Mouse (Mus musculus) T-helper 2 cell (primary cell): ENCODE results near the gene Corin.

ENCODE experiments used
- in situ Hi-C: fragments of 300-600 bp; cut with MboI, MseI; formaldehyde crosslinking; loops from one replicate; pipeline ENCODE4 v1.15.1; 2025; ENCODE audit warnings: high pct_unique_total_duplicates

The Corin gene

DNA sequence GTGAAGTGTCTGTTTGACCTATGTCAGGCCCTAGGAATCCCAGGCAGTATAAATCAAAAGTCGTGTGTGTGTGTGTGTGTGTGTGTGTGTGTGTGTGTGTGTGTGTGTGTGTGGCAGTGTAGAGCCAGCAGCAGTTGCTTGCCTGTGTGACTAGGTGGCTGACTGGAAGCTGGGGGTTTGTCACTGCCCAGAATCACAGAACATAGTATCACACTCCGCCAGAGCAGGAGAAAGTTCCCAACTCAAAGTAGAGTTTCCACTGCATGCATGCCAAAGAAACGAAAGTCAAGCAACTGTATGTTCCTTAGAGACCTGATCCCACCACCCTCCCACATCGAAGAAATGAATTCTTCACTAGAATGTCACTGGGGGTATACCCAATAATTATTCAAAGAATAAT, 61.3 kb downstream of the Corin start:
- in situ Hi-C loops: loop anchor here (25.0 kb wide), 1 partner anchor 931 kb away; no protein-coding TSS in a partner anchor

DNA sequence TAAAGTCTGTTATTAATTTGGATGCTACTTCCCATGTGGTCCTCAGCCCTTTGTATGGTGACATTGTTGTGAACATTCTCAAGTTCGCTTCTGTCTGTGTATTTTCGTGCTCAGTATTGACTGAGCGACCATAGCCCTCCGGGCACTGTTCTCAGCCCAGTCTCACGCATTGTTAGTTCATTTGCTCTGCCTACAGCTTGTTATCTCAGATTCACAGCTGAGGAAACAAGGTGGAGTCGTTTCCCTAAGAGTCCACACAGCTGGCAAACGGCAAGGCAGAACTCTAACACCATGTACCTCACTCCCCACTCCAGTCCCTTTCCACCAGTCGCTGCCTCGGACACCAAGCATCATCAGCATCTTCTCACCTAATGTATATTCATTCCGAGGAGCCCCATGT, 63.1 kb downstream of the Corin start:
- in situ Hi-C loops: loop anchor here (25.0 kb wide), 1 partner anchor 929 kb away; no protein-coding TSS in a partner anchor

DNA sequence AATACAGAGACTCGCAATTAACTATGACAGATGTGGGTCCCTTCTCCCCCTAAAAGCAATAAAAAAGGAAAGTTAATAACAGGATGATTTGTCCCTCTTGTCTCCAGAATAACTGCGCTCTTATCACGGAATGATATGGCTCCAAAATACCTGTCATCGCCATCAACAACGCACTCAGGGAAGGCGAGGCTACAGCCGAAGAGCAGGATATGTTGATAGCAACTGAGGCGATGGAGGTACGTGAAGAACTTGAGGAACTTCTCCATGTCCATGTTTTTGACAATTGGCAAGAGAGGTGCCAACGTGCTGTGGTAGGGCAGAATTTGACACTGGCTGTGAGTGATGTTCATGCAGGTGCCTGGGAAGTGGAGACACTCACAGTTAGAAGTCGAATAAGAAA, 69.2 kb downstream of the Corin start:
- in situ Hi-C loops: loop anchor here (25.0 kb wide), 1 partner anchor 923 kb away; no protein-coding TSS in a partner anchor

DNA sequence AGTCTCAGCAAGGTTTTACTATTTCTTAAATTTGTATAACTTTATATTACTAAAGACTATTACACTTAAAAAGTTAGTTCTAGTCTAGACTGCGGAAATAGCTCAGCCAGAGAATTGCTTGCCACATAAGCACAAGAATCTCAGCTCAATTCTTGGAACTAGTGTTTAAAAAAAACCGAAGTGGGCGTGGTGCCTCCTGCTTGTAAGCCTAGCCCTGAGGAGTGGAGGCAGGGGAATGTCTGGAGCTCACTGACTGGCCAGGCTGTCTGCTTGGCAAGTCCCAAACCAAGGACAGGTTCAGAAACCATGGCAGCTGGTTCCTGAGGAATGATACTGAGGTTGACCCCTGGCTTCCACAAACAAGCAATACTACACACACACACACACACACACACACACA, 72.4 kb downstream of the Corin start:
- in situ Hi-C loops: loop anchor here (25.0 kb wide), 1 partner anchor 920 kb away; no protein-coding TSS in a partner anchor

DNA sequence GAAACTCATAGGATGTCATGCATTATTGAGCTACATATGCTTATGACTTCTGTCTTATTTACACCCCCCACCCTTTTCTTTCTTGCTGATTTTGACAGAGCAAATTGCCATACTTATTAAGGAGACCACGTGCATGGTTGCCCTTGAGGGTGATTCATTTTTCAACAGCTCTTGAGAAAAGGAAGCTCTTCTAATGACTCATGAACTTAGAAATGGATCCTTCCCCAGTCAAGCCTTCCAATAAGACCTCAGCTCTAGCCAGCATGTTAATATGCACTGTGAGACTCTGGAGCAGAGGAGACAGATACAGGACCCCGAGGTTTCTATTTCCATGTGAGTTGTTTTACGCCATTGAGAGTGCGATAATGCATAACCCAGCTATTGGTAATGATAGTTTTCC, 76.7 kb downstream of the Corin start:
- in situ Hi-C loops: loop anchor here (25.0 kb wide), 1 partner anchor 915 kb away; no protein-coding TSS in a partner anchor

DNA sequence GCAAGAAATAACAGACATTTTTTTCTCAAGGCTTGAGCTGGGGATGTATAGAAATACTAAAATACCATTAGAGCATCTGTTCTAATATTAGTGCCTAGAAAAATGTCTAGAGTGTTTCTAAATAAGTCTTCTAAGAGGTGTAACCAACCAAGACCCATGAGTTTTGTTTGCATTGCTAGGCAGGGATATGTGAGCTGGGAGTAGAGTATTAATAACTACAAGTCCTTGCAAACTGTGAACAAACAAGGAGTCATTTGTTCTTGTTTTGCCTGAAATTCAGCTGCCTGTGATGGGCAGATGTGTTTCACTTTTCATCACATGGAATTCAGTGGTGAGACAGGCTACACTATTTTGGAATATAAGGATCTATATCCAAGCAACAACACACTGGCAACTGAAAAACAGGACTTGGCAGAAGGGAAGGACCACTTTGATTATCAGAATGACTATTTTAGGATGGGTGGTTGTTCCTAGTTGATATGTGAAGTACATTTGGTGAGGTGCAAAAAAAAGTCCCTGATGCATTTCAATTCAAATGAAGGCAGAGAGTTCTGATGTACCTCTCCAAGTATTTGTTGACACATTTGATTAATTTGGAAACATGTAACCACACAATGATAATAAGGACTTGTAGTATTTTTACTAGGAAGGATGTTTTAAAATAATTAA, 78.8 kb downstream of the Corin start:
- in situ Hi-C loops: loop anchor here (25.0 kb wide), 1 partner anchor 913 kb away; no protein-coding TSS in a partner anchor

DNA sequence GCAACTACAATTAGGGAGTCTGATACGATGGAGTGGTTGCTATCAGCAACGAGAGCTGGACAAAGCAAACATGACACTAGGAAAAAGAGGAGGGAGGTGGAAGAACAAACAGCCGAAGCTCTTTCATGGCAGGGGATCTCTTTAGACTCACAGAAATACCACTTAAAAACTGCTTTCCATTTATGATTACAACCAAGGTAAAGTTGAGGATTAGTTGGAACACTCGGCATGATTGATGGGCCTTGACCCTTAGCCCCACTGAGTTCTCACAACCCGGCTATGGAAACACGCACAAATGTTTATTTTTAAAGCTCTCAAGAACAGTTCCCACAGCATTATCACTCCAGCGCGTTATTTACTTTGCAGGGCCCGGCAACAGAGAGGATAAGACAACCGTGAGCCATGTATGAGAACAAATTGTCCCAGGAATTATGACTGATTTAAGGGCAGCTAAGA, 92.4 kb downstream of the Corin start:
- in situ Hi-C loops: no loop called here

DNA sequence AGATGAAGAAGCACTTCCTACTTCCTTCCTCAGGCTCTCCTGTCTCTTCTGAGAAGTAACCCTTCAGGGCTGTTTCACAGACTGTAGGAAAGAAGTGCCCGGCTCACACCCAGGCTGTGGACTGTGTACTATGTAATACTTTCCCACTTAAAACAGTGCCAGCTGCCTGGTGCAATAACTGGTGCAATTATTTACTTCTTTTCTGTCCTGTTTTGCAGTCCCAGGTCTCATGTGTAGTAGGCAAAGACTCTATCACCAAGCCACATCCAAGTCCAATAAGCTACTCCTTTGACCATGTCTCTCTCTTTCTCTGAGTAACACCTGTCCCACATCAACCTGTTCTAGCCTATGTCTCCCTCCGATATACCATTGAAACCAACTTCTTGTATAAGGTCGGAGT, 93.4 kb downstream of the Corin start:
- in situ Hi-C loops: no loop called here

DNA sequence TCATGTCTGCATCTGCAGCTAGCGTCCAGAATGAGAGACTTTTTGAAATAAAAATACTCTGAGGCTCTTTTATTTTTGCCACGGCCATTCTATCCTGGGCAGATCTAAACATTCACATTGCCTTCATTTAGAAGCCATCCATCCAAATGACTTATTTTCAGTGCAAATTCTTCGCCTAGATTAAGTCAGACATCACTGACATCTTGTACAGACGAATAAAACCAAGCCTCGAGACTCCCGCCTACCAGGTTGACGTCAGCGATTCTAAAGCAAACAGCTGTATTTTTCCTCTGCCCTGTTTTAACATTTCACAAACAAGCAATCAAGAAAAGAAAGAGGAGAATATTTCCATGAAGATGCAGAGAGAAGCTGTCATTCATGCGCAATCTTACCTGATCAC, 100.9 kb downstream of the Corin start:
- in situ Hi-C loops: no loop called here

DNA sequence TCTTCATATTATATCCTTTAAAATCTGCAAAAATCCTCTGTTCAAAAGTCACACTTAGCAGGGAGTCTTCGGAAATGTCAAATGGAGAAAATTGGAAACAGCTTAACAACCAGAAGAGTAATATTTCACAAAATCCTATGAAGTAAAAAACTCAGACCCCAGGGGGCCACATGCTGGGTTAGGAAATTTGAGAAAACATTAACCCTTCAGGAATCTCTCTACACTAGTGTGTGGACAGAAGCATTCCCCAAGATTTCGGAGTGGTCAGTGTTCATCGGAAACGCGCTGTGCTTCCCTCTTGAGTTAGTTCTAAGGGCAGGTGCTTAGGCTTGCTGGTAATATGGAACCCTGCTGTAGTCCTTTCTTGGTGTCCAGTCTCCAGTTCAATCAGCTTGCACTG, 101.4 kb downstream of the Corin start:
- in situ Hi-C loops: no loop called here

DNA sequence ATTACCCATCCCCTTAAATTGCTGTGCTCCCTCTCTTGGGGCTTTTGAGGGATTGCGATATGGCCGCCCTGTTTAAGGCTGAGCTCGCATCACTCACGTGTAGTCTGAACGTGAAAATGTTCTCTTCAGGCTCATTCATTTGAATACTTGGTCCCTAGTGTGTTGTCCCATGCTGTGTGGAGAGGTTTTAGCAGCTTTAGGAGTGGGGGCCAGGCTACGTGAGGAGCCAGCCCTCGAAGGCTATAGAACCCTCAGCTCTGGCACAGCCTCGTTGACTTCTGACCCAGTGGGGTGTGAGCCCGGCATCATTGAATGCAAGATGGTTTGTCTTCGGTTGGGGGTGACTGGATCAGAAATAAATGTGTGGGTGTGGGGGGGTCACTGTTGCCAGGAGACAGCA, 102.5 kb downstream of the Corin start:
- in situ Hi-C loops: no loop called here

DNA sequence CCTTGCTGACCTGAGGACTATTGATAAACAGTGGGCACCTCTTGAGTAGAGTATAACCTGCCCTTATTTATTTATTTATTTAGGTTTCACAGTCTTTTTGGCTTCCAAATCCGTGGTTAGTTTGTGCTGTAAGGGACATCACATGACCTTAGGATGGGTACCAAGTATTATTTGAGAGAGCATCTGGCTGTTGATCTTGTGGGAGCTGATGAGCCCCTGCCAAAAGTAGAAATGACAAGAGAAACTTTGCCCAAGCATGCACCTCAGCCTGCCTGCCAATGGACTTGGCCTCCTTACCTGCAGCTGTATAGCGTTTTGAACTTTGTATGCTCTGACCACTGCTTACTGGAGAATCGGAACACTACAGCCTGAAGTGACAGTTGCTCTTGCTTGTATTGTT, 103.0 kb downstream of the Corin start:
- in situ Hi-C loops: no loop called here

DNA sequence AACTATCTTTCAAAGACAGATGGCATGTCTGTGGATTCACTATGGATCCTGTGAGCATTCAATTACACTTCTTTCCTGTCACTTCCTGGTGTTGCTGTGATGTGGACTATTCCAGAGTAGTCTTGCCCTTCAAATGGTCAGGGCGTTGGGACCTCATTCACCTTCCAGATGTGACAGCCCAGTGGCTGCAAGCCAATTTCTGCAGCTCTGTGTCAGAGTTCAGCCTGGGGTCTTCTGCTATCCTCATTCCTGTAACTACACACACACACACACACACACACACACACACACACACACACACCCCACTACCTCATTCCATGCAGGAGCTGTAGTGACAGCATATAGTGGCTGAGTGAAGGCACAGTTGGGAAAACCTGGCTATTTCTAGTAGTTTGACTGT, 122.1 kb downstream of the Corin start:
- in situ Hi-C loops: no loop called here

DNA sequence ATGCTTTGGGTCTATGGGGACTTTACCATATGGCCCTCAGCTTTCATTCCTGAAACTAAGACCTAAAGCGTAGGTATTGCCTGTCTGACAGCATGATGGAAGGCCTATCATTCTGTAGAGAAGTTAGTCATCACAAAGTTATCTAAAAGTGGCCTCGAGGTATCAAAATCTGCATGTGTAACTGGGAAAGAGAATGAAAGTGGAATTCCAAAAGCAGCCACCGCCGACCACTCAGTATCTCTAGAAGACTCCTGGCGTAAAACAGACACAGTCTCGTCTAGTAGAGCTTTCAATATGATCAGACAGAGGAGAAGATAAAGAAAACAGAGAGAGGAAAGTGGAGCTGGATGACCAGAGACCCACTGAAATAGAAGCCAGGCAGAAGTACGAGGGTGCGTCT, 123.7 kb downstream of the Corin start:
- in situ Hi-C loops: no loop called here

DNA sequence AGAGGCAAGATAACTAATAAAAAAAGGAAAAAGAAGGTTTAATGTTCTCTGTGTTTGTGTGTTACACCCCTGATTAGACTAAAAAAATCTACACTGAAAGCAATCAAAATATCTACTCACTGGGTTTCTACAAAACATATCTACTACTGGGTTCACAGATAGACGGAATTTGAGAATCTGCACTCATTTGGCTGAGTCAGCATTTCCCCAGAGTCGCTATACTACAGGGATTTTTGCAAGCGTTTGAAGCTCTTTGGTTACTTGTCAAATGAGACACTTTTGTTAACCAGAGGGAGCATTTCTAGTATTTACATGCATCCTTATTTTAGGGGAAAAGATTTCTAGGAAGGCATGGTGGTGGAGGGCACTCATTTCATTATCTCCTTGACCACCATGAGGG, 136.3 kb downstream of the Corin start:
- in situ Hi-C loops: no loop called here

DNA sequence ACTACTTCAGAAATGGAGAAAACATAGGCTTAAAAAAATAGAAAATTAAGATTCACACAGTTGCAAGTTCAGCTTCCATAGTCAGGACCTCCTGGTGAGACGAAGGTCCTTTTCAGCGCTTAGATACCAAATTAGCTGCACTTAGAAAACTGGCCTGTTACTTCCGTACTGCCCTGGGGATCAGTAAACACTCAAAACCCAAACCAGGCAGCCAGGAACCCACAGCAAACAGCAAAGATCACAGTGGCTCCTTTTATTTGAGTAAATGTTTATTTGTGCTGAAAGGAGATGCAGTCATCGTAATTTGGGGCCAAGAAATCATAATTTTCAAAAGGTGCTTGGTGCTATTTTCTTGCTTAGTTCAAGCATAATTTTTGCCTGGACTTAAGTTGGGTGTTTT, 138.5 kb downstream of the Corin start:
- in situ Hi-C loops: no loop called here

DNA sequence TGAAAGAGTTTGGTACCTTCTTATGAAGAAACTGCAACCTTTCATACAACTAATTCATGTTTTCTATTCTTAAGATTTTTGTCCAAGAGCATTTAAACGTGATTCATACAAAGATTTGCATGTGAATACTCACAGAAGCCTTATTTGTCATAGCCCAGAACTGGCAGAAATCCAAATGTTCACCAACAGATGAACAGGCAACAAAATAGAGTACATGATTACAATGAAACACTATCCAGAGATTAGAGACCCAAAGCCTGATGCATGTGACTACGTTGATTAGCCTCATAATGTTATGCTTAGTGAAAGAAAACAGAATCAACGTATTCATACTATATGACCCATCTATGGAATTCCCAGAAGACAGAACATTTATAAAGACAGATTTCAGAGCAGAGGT, 140.4 kb downstream of the Corin start:
- in situ Hi-C loops: no loop called here

DNA sequence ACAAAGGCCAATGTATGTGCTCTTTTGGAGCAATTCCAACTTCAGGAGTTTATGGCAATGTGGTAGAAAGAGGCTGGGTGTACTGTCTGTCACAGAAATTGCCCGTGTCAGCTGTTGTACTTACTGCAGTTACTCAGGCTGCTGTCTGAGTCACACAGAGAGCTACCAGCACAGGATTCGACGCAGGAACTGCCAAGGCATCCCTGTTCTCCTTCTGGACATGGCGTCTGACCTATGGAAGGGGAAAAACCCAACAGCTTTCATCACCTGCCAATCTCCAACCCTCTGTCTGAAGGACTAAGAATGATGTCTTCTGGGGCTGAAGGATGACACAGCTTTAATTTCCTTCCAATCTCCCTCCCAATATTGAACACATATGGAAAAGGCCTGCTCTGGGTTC, 150.5 kb downstream of the Corin start:
- in situ Hi-C loops: loop anchor here (10.0 kb wide), 1 partner anchor 361 kb away; no protein-coding TSS in a partner anchor

DNA sequence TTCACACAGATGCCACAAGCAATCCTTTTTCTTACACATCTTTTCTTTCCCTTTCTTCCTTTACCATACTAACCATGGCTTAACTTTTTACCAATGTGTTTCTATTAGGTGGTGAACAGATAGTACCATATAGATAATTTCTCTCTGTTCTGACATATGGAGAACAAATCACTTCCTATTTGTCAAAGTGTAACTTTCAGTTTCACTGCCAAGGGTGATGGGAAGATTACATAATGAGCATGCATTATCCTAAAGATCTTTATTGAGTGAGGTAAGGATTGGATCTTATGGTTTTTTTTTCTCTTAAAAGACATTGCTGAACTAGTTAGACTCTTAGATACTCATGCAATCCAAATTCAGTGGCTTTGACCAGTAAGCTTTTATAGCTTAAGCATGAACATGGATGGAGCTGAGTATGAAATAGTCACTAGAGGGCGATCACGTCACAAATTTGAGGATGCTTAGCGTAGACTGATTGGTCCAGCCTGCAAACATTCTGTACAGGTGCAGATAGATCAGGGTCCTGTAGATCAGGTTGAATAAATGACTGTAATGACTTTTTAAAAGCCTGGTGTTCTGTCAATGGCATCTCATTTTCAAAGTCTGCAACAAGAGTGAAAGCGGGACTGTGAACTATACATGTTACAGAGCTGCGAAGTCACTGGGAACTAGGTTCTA, 154.1 kb downstream of the Corin start:
- in situ Hi-C loops: loop anchor here (10.0 kb wide), 1 partner anchor 365 kb away; no protein-coding TSS in a partner anchor

DNA sequence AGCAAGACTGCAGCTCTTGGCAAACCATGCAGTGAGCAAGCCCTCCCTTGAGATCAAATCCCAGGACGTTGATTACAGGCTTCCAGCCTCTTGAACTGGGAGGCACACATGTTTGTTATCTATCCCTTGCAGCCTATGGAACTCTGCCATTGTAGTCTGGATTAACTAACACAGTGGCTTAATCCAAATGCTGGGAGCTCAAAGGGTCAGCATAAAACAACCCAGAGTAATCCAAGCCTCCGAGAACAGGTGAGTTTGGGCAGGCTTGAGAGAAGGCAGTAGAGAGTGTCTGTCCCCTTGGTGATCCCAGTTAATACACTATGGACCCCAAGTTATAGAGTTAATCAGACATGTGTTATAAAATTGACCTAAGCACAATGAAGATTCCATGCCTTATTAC, 155.7 kb downstream of the Corin start:
- in situ Hi-C loops: no loop called here

DNA sequence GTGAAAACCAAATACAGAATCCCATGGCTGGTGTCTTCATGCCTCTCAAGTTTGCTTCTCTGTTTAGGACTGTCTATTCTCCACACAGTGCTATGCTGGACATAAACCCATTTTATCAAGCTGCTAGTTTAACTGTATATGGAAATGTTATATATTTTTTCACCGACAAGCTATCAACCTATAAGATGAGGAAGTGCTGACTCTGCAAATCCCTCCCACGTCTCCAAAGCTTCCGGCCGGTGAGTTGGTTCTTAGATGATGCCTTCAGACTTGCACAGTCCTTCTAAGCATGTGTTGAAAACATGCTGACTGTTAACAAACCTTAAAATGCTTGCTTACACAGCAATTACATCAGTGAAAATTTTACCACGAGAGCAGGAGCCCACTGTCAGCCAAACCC, 168.4 kb downstream of the Corin start:
- in situ Hi-C loops: no loop called here

DNA sequence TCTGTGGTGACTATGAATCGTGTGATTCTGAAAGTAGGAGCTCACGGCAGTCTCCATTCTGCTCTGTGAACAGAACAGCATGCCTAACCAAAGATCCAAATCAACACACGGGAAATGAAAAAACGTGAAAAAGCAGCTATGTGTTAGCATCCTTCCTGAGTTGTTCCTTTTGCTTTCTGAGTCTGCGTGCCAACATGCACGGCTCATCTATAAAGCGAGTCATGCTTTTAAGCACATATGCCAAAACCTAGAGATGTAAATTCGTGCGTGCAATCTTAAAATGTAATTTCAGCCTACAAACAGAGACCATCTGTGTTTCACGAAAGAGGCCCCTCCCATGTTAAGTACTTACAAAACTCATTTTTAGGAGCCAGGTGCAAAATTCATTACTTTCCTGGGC, 171.4 kb downstream of the Corin start:
- in situ Hi-C loops: no loop called here

DNA sequence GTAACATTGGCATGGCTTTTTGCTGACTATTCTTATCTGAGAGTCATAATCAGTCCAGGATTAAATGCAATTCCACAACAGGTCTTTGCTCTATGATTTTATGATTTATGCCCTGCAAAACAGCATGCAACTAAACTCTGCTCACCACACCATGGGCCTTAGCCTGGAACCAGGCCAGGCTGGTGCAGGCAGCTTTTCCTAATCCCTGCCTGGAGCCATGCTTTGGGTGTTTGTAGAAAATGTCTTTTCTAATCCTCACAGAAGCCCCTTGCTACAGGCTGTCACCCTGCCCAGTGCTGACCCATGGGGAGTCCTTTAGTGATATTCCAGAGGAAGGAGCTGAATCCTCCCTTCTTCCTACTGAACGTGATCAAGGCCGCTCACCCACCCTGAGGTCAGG, 173.1 kb downstream of the Corin start:
- in situ Hi-C loops: no loop called here
